Mouse (Mus musculus): ENCODE measurements around the gene Nfkbia. TPM values are rescaled to one million over a fixed set of nuclear protein-coding genes. Genes with fewer than 3 reads are reported as not detected.

Nfkbia gene
- polyA plus RNA-seq, 1 experiment from 2014 or later = 42.6 TPM

DNA sequence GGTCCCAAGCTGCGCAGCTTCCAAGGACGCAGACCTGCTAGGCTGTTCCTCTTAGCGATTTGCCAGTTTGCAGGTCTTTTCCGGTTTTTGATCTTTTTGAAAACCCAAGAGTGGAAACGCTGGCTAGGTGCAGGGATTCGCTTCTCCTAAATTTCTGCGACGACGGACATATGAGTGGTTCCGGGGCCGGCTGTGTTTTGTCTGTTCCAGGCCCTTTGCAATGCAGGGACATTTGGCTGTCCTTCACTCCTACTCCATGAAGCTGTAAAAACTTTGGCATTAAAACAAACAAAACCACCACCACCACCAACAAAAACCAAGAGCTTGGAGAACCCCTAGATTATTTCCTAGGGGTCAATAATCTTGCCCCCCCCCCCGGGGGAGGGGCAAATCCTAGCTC lies 494 bp upstream of the Nfkbia start:
- under 1% methylated on average over 12 of the region's 12 CpGs for WGBS (ENCODE audit: insufficient replicate concordance)
- Histone ChIP-seq H3K27me3 (ENCODE audit: control insufficient read depth, insufficient read depth, low read length) (no peaks in the 10 kb centered on the region), H3K27ac (ENCODE audit: low read depth, low read length) (peak overlapping the region; percentile 99), H3K4me1 (ENCODE audit: control insufficient read depth, insufficient read depth, low read length) (peaks cover 16% of the 10 kb centered on the region), H3K9ac (ENCODE audit: low read depth, low read length) (peak overlapping the region; percentile 95), H3K9me3 (replicated peaks; ENCODE audit: control insufficient read depth, low read length) (no peaks in the 10 kb centered on the region), H3K36me3 (ENCODE audit: control insufficient read depth, insufficient read depth, low read length) (peaks cover 15% of the 10 kb centered on the region), H3K4me2 (peak overlapping the region; percentile 76), H3K4me3 (ENCODE audit: low read depth, low read length) (peak overlapping the region; percentile 80)
- ATAC-seq (replicated peaks; ENCODE audit: insufficient number of reproducible peaks, low FRiP score, low TSS enrichment) = no peak

DNA sequence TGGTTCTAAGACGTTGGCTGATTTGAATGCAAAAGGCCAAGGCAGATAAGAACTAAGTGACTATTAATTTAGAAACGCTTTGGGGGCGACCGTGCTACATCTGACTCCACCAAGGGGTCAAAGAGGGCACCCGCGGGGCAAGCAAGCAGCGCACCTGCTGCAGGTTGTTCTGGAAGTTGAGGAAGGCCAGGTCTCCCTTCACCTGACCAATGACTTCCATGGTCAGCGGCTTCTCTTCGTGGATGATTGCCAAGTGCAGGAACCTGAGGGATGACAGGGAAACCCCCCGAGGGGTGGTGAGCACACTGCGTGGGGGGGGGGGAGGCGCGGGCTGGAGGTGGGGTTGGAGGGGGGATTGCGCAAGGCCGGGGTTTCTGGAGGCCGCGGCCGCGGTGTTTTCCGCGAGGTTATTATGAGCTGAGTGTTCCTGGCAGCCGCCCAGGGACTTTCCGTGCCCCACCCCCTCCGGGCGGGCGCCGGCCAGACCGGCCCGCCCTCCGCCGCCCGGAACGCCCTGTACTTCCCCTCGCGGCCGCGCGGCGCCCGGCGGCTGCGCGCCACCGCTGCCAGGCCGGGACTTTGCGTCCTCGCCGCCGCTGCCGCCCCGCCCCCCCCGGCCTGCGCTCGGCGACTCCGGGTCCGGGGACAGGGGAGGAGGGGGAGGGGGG lies 797 bp downstream of the Nfkbia start:
- WGBS (ENCODE audit: insufficient replicate concordance) = 1% methylated on average over 39 of the region's 57 CpGs
- no peaks in the 10 kb centered on the region for H3K9me3 ChIP-seq (replicated peaks; ENCODE audit: control insufficient read depth, low read length)
- peak overlapping the region; percentile 99 for H3K27ac ChIP-seq (ENCODE audit: low read depth, low read length)
- H3K27me3 ChIP-seq (ENCODE audit: control insufficient read depth, insufficient read depth, low read length) = no peaks in the 10 kb centered on the region
- H3K4me3 ChIP-seq (ENCODE audit: low read depth, low read length) = peak overlapping the region; percentile 80
- peaks cover 15% of the 10 kb centered on the region for H3K36me3 ChIP-seq (ENCODE audit: control insufficient read depth, insufficient read depth, low read length)
- H3K9ac ChIP-seq (ENCODE audit: low read depth, low read length) = peak overlapping the region; percentile 95
- peak overlapping the region; percentile 76 for H3K4me2 ChIP-seq
- H3K4me1 ChIP-seq (ENCODE audit: control insufficient read depth, insufficient read depth, low read length) = peaks cover 16% of the 10 kb centered on the region
- peak; percentile 88 for ATAC-seq (replicated peaks; ENCODE audit: insufficient number of reproducible peaks, low FRiP score, low TSS enrichment)

GRCm38 (mm10) chr12:55490722-55491449 lies 1.6 kb downstream of the Nfkbia start:
- Histone ChIP-seq H3K4me1 (ENCODE audit: control insufficient read depth, insufficient read depth, low read length) (peaks cover 16% of the 10 kb centered on the region), H3K4me2 (peak overlapping the region; percentile 76), H3K36me3 (ENCODE audit: control insufficient read depth, insufficient read depth, low read length) (peaks cover 17% of the 10 kb centered on the region), H3K27ac (ENCODE audit: low read depth, low read length) (peak overlapping the region; percentile 99), H3K4me3 (ENCODE audit: low read depth, low read length) (peak overlapping the region; percentile 80), H3K9ac (ENCODE audit: low read depth, low read length) (peak overlapping the region; percentile 81), H3K27me3 (ENCODE audit: control insufficient read depth, insufficient read depth, low read length) (no peaks in the 10 kb centered on the region), H3K9me3 (replicated peaks; ENCODE audit: control insufficient read depth, low read length) (no peaks in the 10 kb centered on the region)
- no peak for ATAC-seq (replicated peaks; ENCODE audit: insufficient number of reproducible peaks, low FRiP score, low TSS enrichment)
- 81% methylated on average over 13 of the region's 13 CpGs for WGBS (ENCODE audit: insufficient replicate concordance)

DNA sequence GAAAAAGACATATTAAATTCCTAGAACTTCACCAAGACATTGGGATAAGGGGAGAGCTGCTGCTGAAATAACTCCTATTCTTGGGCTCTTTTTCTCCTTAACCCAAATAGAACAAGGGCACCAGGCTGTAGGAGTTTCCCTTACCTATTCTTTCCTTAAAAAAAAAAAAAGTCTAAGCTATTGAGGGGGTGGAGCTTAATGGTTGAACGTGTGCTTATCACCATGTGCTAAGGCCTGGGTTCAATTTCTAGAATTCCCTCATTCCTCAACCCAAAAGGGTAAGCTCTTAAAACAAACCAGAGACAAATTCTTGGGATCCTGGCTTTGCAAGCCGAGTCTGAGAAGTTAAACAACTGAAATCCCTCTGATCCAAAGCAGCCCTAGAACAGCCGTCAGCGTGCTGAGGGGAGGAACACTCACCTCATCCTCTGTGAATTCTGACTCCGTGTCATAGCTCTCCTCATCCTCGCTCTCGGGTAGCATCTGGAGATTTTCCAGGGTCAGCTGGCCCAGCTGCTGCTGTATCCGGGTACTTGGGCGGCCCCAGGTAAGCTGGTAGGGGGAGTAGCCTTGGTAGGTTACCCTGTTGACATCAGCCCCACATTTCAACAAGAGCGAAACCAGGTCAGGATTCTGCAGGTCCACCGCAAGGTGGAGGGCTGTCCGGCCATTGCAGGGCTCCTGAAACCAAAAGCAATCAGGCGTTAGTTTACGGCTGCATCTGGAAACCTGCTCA lies 2.3 kb downstream of the Nfkbia start:
- Histone ChIP-seq H3K4me1 (ENCODE audit: control insufficient read depth, insufficient read depth, low read length) (peaks cover 16% of the 10 kb centered on the region), H3K9me3 (replicated peaks; ENCODE audit: control insufficient read depth, low read length) (no peaks in the 10 kb centered on the region), H3K9ac (ENCODE audit: low read depth, low read length) (no peak overlapping the region), H3K4me2 (no peak overlapping the region; the same call in 1 of the 2 replicates), H3K27me3 (ENCODE audit: control insufficient read depth, insufficient read depth, low read length) (no peaks in the 10 kb centered on the region), H3K27ac (ENCODE audit: low read depth, low read length) (no peak overlapping the region), H3K4me3 (ENCODE audit: low read depth, low read length) (no peak overlapping the region), H3K36me3 (ENCODE audit: control insufficient read depth, insufficient read depth, low read length) (peaks cover 17% of the 10 kb centered on the region)
- 86% methylated on average over 14 of the region's 14 CpGs for WGBS (ENCODE audit: insufficient replicate concordance)
- ATAC-seq (replicated peaks; ENCODE audit: insufficient number of reproducible peaks, low FRiP score, low TSS enrichment) = no peak

DNA sequence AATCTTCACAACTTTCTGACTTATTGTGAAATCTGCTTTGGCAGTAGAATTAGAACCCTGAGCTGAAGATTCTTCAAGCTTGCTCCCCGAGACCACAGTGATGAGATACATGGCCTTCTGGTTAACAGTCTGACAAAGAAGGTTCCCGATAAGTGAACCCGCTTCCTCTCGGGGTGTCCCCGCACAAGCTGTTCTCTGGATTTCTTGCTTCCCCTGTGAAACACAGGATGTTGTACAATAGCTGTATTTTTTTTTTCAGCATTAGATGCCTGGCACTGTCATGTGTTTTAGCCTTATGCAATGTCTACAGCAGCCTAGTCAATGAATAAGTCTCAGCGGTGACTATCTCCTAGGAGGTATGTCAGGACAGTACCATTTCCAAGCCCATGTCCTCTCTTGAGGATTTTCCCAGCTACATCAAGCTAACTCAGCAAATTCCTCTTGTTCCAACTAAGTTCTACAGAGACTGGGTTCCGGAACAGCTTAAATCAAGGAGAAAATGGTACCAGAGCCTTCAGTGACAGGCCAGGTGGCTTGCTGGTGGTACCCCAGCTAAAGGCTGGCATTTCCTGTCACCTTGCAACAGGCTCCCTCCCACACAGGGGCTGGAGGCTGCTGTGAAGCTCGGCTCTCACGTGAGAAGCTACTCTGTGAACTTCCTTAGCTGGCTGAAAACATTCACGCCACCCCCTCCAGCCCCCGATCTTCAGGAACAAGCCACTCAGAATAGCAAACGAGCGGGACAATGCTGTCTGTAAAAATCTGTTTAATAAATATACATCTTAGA lies 3.6 kb downstream of the Nfkbia start:
- Histone ChIP-seq H3K4me2 (no peak overlapping the region), H3K4me3 (ENCODE audit: low read depth, low read length) (no peak overlapping the region), H3K36me3 (ENCODE audit: control insufficient read depth, insufficient read depth, low read length) (peaks cover 17% of the 10 kb centered on the region), H3K9ac (ENCODE audit: low read depth, low read length) (no peak overlapping the region), H3K9me3 (replicated peaks; ENCODE audit: control insufficient read depth, low read length) (no peaks in the 10 kb centered on the region), H3K4me1 (ENCODE audit: control insufficient read depth, insufficient read depth, low read length) (peaks cover 16% of the 10 kb centered on the region), H3K27ac (ENCODE audit: low read depth, low read length) (no peak overlapping the region), H3K27me3 (ENCODE audit: control insufficient read depth, insufficient read depth, low read length) (no peaks in the 10 kb centered on the region)
- ATAC-seq (replicated peaks; ENCODE audit: insufficient number of reproducible peaks, low FRiP score, low TSS enrichment) = no peak
- WGBS (ENCODE audit: insufficient replicate concordance) = 81% methylated on average over 13 of the region's 13 CpGs

DNA sequence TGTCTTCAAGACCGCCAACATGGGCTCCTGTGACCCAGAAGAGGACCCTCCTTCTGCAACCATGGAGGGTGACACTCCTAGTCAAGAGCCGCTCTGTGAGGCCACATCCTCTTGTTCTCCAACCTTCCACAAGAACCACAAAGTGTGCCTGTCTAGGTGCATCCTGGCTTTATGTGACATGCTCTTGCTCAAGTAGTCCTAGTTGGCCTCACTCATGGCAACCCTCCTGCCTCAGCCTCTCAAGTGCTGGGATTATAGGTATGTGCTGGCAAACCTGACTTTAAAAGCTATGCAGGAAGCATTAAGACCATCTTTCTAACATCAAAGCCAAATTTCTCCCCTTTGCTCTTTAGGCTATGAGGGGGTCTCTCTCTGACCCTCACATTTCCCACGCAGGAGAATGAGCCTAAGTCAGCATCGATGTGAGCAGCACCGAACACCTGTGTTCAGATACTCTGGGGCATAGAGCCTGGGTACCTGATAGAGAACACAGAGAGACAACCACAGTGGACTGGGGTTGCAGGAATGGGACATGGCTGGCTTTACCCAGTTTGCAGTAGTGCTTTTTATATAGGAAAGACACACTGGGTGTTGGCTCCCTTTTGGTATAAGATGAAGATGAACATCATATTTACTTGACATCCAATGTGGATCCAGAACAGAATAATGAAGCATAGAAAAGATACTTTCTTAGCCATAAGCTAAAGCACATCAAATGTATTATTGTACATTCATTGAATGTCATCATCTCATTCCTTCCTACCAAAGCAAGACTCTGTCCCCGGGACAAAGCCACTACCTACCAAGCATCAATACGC lies 4.4 kb downstream of the Nfkbia start:
- WGBS (ENCODE audit: insufficient replicate concordance) = 89% methylated on average over 7 of the region's 7 CpGs
- Histone ChIP-seq H3K27me3 (ENCODE audit: control insufficient read depth, insufficient read depth, low read length) (no peaks in the 10 kb centered on the region), H3K9me3 (replicated peaks; ENCODE audit: control insufficient read depth, low read length) (no peaks in the 10 kb centered on the region), H3K27ac (ENCODE audit: low read depth, low read length) (no peak overlapping the region), H3K9ac (ENCODE audit: low read depth, low read length) (no peak overlapping the region), H3K4me1 (ENCODE audit: control insufficient read depth, insufficient read depth, low read length) (peaks cover 11% of the 10 kb centered on the region), H3K4me3 (ENCODE audit: low read depth, low read length) (no peak overlapping the region), H3K36me3 (ENCODE audit: control insufficient read depth, insufficient read depth, low read length) (peaks cover 17% of the 10 kb centered on the region), H3K4me2 (no peak overlapping the region)
- ATAC-seq (replicated peaks; ENCODE audit: insufficient number of reproducible peaks, low FRiP score, low TSS enrichment) = no peak

DNA sequence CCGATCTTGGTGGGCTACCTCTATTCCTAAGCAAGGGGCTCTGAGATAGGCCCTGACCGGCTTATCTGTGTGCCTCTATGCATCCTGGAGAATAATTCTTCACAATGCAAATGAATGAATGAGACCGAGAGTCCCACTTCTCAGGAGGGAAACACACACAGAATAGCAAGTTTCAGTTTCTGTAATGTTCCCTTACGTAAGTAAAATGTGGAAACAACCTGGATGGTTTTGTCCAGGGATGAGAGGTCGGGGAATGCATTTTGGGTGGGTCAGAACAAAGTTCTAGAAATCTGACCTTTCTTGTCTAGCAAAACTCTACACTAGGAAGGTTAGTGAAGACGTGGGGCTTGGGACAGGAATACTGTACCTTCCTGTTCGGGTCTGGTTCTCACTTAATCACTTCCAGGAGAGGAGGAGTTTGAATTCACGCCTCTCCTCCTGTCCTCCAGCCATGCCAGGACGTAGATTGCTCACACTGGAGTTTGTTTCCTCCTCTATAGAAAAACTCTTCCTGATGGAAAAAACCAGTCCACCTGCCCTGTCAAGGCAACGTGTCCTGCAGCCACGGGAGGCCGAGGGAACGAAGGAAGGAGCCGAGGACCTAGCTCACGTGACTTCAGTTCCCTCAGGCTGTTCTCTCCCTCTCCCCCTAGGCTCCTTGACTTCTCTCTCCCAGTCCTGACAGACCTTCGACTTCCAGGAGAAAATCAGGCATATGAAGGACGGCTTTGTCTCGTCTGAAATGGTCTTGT lies 5.3 kb downstream of the Nfkbia start:
- Histone ChIP-seq H3K4me2 (no peak overlapping the region), H3K27me3 (ENCODE audit: control insufficient read depth, insufficient read depth, low read length) (no peaks in the 10 kb centered on the region), H3K4me1 (ENCODE audit: control insufficient read depth, insufficient read depth, low read length) (peaks cover 11% of the 10 kb centered on the region), H3K4me3 (ENCODE audit: low read depth, low read length) (no peak overlapping the region), H3K9me3 (replicated peaks; ENCODE audit: control insufficient read depth, low read length) (no peaks in the 10 kb centered on the region), H3K9ac (ENCODE audit: low read depth, low read length) (no peak overlapping the region), H3K36me3 (ENCODE audit: control insufficient read depth, insufficient read depth, low read length) (peaks cover 17% of the 10 kb centered on the region), H3K27ac (ENCODE audit: low read depth, low read length) (no peak overlapping the region)
- WGBS (ENCODE audit: insufficient replicate concordance) = 60% methylated on average over 18 of the region's 18 CpGs
- ATAC-seq (replicated peaks; ENCODE audit: insufficient number of reproducible peaks, low FRiP score, low TSS enrichment) = no peak

All from heart, embryonic 11.5 days (tissue).